Mouse (Mus musculus) B cell, adult 67 days (primary cell): ENCODE results near the gene Gm14744. TPM values are rescaled to one million over a fixed set of nuclear protein-coding genes. Genes with fewer than 3 reads are reported as not detected.

Experiments
- total RNA-seq, 2 experiments: library from RNA; stranded (reverse); gene quantifications; 4 replicates each; pipeline ENCODE4 v1.2.4; 2023

The Gm14744 gene
- total RNA-seq = not detected

GRCm38 (mm10) chrX:77864458-77864857 lies at the start of gene Gm14744:
Gene Gm14744 (plus strand): TSS chrX:77864758.

DNA sequence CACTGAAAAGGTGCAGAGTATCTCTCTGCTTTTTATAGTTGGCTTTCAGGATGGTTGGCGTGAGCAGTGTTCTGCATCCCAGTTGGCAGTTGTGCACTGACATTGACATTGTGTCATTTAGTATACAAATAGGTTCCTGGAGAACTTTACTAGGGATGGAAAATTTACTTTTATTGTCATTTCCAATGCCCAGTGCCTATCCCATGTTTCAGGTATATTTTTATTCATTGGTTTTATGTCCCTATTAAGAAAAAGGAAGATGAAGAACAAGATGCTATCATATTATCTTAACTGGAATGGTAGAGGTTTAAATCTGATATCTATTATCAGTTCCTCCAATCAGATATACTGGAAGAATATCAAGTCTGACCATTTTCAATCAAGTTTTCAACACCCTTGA lies 11.0 kb upstream of the Gm14744 start, which contains the start of gene Pbsn:
Gene Pbsn (minus strand): TSS at position 101 of the 400 bp plus-strand sequence.

Other genes with a start within 250 kb of the Gm14744 start
- gene Prkx, start 68.5 kb upstream of the Gm14744 start, total RNA-seq = 10 to 100 TPM; 34.0 to 39.4 TPM
- gene Pbsn, start 11.1 kb upstream of the Gm14744 start, total RNA-seq = not detected
- gene 5430402E10Rik, start 60.3 kb downstream of the Gm14744 start, total RNA-seq = not detected
- not detected for gene Obp1a, start 226.6 kb downstream of the Gm14744 start, total RNA-seq